Mouse (Mus musculus): Measurements from ENCODE around the gene Tango6. TPM values are rescaled to one million over a fixed set of nuclear protein-coding genes. Genes with fewer than 3 reads are reported as not detected.

Gene Tango6
- polyA plus RNA-seq, 1 experiment, result 14.1 TPM

DNA sequence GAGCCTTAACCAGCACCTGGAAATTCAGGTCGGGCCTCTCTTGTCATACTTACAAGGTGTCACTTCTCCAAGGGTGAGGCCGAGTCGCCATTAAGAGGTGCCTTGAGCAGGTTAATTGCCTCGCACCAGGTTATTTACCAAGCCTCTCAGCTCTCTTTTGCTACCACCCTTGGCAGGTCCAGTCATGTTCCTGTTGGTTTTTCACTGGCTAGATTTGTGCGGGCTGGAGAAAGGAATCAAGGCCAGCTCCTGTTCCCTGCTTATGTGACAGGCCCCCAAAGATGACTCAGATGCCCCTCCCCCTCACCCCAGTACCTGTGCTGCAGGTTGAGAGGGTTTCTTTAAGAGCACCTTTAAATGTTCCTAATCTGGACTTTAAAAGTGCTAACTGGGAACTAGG lies 36.1 kb upstream of the Tango6 start:
- Histone ChIP-seq H3K27ac (ENCODE audit: insufficient read depth, low read length) (peak overlapping the region; percentile 71), H3K4me3 (ENCODE audit: low read depth, low read length) (no peak overlapping the region), H3K4me1 (ENCODE audit: control insufficient read depth, insufficient read depth, low read length) (peaks cover under 1% of the 10 kb centered on the region), H3K27me3 (ENCODE audit: control insufficient read depth, insufficient read depth, low read length, poor library complexity, severe bottlenecking) (no peaks in the 10 kb centered on the region), H3K9ac (ENCODE audit: low read depth, poor library complexity, severe bottlenecking) (no peak overlapping the region), H3K9me3 (replicated peaks; ENCODE audit: control insufficient read depth, insufficient read depth, low read length, poor library complexity, severe bottlenecking) (no peaks in the 10 kb centered on the region), H3K36me3 (ENCODE audit: control insufficient read depth, insufficient read depth, low read length, poor library complexity, severe bottlenecking) (peaks cover 36% of the 10 kb centered on the region)
- no peak for TF ChIP-seq EP300 (IDR thresholded peaks at IDR 0.05; ENCODE audit: insufficient read depth, low read depth, low read length)
- TF ChIP-seq POLR2A (IDR thresholded peaks at IDR 0.05; ENCODE audit: insufficient read depth, low read length), result no peak
- no peak for TF ChIP-seq CTCF (IDR thresholded peaks at IDR 0.05; ENCODE audit: low read depth, low read length)

DNA sequence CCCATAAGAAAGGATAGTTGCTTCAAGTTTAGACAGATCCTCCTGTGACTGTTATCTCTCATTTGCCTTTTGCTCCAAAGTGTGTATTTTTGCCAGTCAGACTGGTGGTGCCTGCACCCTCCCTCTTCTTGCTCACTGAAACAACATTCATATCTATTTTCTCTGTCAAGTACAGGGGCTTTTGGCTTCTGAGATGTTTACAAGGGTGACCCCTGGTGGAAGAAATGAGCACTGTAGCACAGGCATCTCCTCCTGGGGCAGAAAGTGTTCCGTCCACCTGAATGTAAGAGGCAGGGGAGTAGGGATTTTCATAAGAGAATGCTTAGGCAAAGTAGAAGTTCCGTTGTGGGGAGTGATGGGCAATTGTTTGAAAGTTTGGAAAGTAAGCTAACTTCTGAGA lies 35.5 kb upstream of the Tango6 start:
- peak overlapping the region; percentile 71 for H3K27ac ChIP-seq (ENCODE audit: insufficient read depth, low read length)

DNA sequence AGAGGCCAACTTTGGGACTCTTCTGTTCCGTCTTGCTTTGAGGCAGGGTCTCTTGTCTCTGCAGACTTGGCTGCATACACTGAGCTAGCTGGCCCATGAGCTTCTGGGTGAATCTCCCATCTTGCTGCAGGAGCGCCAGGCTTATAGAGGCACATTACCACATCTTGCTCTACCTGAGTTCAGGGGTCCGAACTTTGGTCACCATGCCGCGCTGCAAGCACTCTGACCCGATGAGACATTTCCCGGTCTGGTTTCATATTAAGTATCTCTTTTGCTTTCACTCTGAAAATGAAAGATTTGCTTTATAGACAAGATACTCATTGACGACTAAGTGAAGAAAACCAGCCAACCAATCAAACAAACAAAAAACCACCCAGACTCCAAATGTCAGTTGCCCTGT lies 34.4 kb upstream of the Tango6 start:
- peaks cover 51% of the 10 kb centered on the region for H3K36me3 ChIP-seq (ENCODE audit: control insufficient read depth, insufficient read depth, low read length, poor library complexity, severe bottlenecking)
- H3K27me3 ChIP-seq (ENCODE audit: control insufficient read depth, insufficient read depth, low read length, poor library complexity, severe bottlenecking), result no peaks in the 10 kb centered on the region
- TF ChIP-seq EP300 (IDR thresholded peaks at IDR 0.05; ENCODE audit: insufficient read depth, low read depth, low read length) (no peak), POLR2A (IDR thresholded peaks at IDR 0.05; ENCODE audit: insufficient read depth, low read length) (no peak), CTCF (IDR thresholded peaks at IDR 0.05; ENCODE audit: low read depth, low read length) (no peak)
- no peak overlapping the region for H3K9ac ChIP-seq (ENCODE audit: low read depth, poor library complexity, severe bottlenecking)
- no peak overlapping the region for H3K4me3 ChIP-seq (ENCODE audit: low read depth, low read length)
- no peaks in the 10 kb centered on the region for H3K9me3 ChIP-seq (replicated peaks; ENCODE audit: control insufficient read depth, insufficient read depth, low read length, poor library complexity, severe bottlenecking)
- no peak overlapping the region for H3K27ac ChIP-seq (ENCODE audit: insufficient read depth, low read length)
- no peaks in the 10 kb centered on the region for H3K4me1 ChIP-seq (ENCODE audit: control insufficient read depth, insufficient read depth, low read length)

More for the DNA sequence above, 35.5 kb upstream of the Tango6 start:
- peaks cover 41% of the 10 kb centered on the region for H3K36me3 ChIP-seq (ENCODE audit: control insufficient read depth, insufficient read depth, low read length, poor library complexity, severe bottlenecking)
- no peaks in the 10 kb centered on the region for H3K9me3 ChIP-seq (replicated peaks; ENCODE audit: control insufficient read depth, insufficient read depth, low read length, poor library complexity, severe bottlenecking)
- H3K27me3 ChIP-seq (ENCODE audit: control insufficient read depth, insufficient read depth, low read length, poor library complexity, severe bottlenecking), result no peaks in the 10 kb centered on the region
- TF ChIP-seq CTCF (IDR thresholded peaks at IDR 0.05; ENCODE audit: low read depth, low read length) (peak; percentile 40), EP300 (IDR thresholded peaks at IDR 0.05; ENCODE audit: insufficient read depth, low read depth, low read length) (no peak), POLR2A (IDR thresholded peaks at IDR 0.05; ENCODE audit: insufficient read depth, low read length) (no peak)
- no peak overlapping the region for H3K9ac ChIP-seq (ENCODE audit: low read depth, poor library complexity, severe bottlenecking)
- no peak overlapping the region for H3K4me3 ChIP-seq (ENCODE audit: low read depth, low read length)
- no peaks in the 10 kb centered on the region for H3K4me1 ChIP-seq (ENCODE audit: control insufficient read depth, insufficient read depth, low read length)

DNA sequence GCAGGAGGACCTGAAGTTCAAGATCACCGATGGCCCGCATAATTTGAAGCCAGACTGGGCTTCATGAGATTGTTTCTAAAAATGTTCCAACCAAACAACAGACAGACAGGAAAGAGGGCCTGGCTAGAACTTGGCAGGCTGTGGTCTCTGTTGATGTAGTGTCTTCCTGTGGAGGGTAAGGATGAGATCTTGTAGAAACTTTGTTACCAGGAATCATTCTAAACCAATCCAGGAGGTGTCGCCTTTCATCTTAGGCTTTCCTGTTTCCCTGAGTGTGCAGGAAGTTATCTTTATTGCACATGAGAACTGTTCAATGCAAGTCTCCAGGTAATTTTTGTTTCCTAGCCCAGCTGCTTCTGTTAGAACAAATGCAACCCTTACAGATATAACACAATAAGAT lies 30.9 kb upstream of the Tango6 start:
- Histone ChIP-seq H3K4me3 (ENCODE audit: low read depth, low read length) (no peak overlapping the region), H3K27ac (ENCODE audit: insufficient read depth, low read length) (no peak overlapping the region), H3K36me3 (ENCODE audit: control insufficient read depth, insufficient read depth, low read length, poor library complexity, severe bottlenecking) (peaks cover 84% of the 10 kb centered on the region), H3K4me1 (ENCODE audit: control insufficient read depth, insufficient read depth, low read length) (no peaks in the 10 kb centered on the region), H3K9ac (ENCODE audit: low read depth, poor library complexity, severe bottlenecking) (no peak overlapping the region), H3K27me3 (ENCODE audit: control insufficient read depth, insufficient read depth, low read length, poor library complexity, severe bottlenecking) (no peaks in the 10 kb centered on the region), H3K9me3 (replicated peaks; ENCODE audit: control insufficient read depth, insufficient read depth, low read length, poor library complexity, severe bottlenecking) (peaks cover 22% of the 10 kb centered on the region)
- TF ChIP-seq CTCF (IDR thresholded peaks at IDR 0.05; ENCODE audit: low read depth, low read length) (no peak), POLR2A (IDR thresholded peaks at IDR 0.05; ENCODE audit: insufficient read depth, low read length) (no peak), EP300 (IDR thresholded peaks at IDR 0.05; ENCODE audit: insufficient read depth, low read depth, low read length) (no peak)

DNA sequence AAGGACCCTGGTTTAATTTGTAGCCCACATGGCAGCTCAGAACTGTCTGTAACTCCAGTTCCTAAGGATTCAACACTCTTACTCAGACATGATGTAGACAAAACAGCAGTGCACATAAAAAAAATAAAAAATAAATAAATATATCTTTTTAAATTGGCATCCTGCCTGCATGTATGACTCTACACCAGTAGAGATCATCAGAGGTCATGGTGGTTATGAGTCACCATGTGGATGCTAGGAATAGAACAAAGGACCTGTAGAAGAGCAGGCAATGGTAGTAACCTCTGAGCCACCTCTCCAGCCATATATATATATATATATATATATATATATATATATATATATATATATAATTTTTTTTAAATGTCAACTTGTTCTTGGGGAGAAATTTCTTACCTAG lies 26.8 kb upstream of the Tango6 start:
- H3K36me3 ChIP-seq (ENCODE audit: control insufficient read depth, insufficient read depth, low read length, poor library complexity, severe bottlenecking), result peaks cover 93% of the 10 kb centered on the region
- H3K4me3 ChIP-seq (ENCODE audit: low read depth, low read length), result no peak overlapping the region
- peaks cover 23% of the 10 kb centered on the region for H3K9me3 ChIP-seq (replicated peaks; ENCODE audit: control insufficient read depth, insufficient read depth, low read length, poor library complexity, severe bottlenecking)
- no peak overlapping the region for H3K9ac ChIP-seq (ENCODE audit: low read depth, poor library complexity, severe bottlenecking)
- TF ChIP-seq POLR2A (IDR thresholded peaks at IDR 0.05; ENCODE audit: insufficient read depth, low read length) (no peak), CTCF (IDR thresholded peaks at IDR 0.05; ENCODE audit: low read depth, low read length) (no peak), EP300 (IDR thresholded peaks at IDR 0.05; ENCODE audit: insufficient read depth, low read depth, low read length) (no peak)
- H3K4me1 ChIP-seq (ENCODE audit: control insufficient read depth, insufficient read depth, low read length), result no peaks in the 10 kb centered on the region
- H3K27ac ChIP-seq (ENCODE audit: insufficient read depth, low read length), result no peak overlapping the region
- no peaks in the 10 kb centered on the region for H3K27me3 ChIP-seq (ENCODE audit: control insufficient read depth, insufficient read depth, low read length, poor library complexity, severe bottlenecking)

DNA sequence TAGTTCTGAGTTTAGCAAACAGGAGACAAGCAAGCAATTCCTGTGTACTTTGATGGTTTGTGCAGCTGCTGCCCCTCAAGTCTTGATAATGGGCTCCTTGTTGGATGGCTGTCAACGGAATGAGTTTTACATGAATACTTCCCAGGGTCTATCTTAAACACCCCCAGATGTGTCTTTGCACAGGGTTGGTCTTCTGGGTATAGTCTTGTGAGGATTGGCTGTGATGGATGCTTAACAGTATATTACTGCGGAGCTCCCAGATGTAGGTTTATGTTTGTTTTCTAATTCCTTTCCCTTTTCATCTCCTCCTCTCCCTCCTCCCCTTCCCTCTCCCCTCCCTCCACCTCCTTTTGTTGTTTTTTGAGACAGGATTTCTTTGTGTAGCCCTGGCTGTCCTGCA lies 10.1 kb upstream of the Tango6 start:
- Histone ChIP-seq H3K9me3 (replicated peaks; ENCODE audit: control insufficient read depth, insufficient read depth, low read length, poor library complexity, severe bottlenecking) (no peaks in the 10 kb centered on the region; the same call in 1 of the 2 replicates), H3K4me1 (ENCODE audit: control insufficient read depth, insufficient read depth, low read length) (no peaks in the 10 kb centered on the region), H3K9ac (ENCODE audit: low read depth, poor library complexity, severe bottlenecking) (no peak overlapping the region), H3K27me3 (ENCODE audit: control insufficient read depth, insufficient read depth, low read length, poor library complexity, severe bottlenecking) (no peaks in the 10 kb centered on the region), H3K36me3 (ENCODE audit: control insufficient read depth, insufficient read depth, low read length, poor library complexity, severe bottlenecking) (peaks cover 40% of the 10 kb centered on the region), H3K27ac (ENCODE audit: insufficient read depth, low read length) (no peak overlapping the region), H3K4me3 (ENCODE audit: low read depth, low read length) (no peak overlapping the region)
- TF ChIP-seq POLR2A (IDR thresholded peaks at IDR 0.05; ENCODE audit: insufficient read depth, low read length), result no peak
- no peak for TF ChIP-seq CTCF (IDR thresholded peaks at IDR 0.05; ENCODE audit: low read depth, low read length)
- TF ChIP-seq EP300 (IDR thresholded peaks at IDR 0.05; ENCODE audit: insufficient read depth, low read depth, low read length), result no peak
